Mouse (Mus musculus): ENCODE measurements around the gene Kitl. TPM values are rescaled to one million over a fixed set of nuclear protein-coding genes. Genes with fewer than 3 reads are reported as not detected.

Kitl gene
- polyA plus RNA-seq (2016; fragmentation: Nextera tagmentation; extraction: Ambion mirVana): 13.1 and 16.7 TPM in 2 replicates

GRCm38 (mm10) chr10:100015370-100016325, at the start of gene Kitl:
Gene Kitl (plus strand): TSS chr10:100015630.
- peak within 1 kb of the TSS; percentile 62 for H3K4me3 ChIP-seq
- peak; percentile 87 for ATAC-seq (ENCODE audit: low FRiP score, low read depth)
- H3K4me1 ChIP-seq: peaks cover 7% of the 10 kb centered on the region; the same call in 1 of the 2 replicates
- peak within 1 kb of the TSS; percentile 100 for H3K4me2 ChIP-seq (replicated peaks)
- peaks cover 11% of the 10 kb centered on the region for H3K27me3 ChIP-seq (replicated peaks)
- H3K9ac ChIP-seq: peak within 1 kb of the TSS; percentile 65
- H3K27ac ChIP-seq: no peak within 1 kb of the TSS
- under 1% methylated on average over 70 of the region's 70 CpGs for WGBS
- no peaks in the 10 kb centered on the region for H3K9me3 ChIP-seq
- no peaks in the 10 kb centered on the region for H3K36me3 ChIP-seq

- Histone ChIP-seq H3K27me3 (replicated peaks) (no peaks in the 10 kb centered on the region), H3K27ac (no peak overlapping the region), H3K4me1 (no peaks in the 10 kb centered on the region), H3K4me3 (no peak overlapping the region), H3K9ac (no peak overlapping the region), H3K36me3 (no peaks in the 10 kb centered on the region), H3K9me3 (no peaks in the 10 kb centered on the region), H3K4me2 (replicated peaks) (no peak overlapping the region)
- WGBS: 67% methylated on average over 8 of the region's 8 CpGs
- ATAC-seq (ENCODE audit: low FRiP score, low read depth): no peak
Observed at GRCm38 (mm10) chr10:99972866-99973265, 42.6 kb upstream of the Kitl start.

DNA sequence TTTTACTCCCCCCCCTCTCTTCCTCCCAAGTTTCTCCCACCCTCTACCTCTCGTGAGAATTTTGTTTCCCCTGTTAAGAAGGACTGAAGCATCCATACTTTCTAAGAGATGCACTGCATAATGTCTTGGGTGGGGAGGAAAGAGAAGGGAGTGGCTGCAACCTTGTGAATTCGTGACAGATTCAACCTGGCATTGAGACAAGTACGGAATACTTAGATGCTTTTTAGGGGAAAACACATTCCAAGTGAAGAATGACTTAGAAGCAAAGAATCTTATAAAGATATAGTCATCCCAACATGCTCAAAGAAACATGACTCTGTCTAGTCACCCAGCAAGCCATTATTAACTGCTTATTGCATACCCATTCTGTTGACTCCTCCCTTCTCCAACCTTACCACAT, 35.3 kb upstream of the Kitl start:
- Histone ChIP-seq H3K4me3 (no peak overlapping the region), H3K36me3 (no peaks in the 10 kb centered on the region), H3K4me1 (no peaks in the 10 kb centered on the region), H3K27me3 (replicated peaks) (no peaks in the 10 kb centered on the region), H3K9me3 (no peaks in the 10 kb centered on the region), H3K27ac (no peak overlapping the region), H3K9ac (no peak overlapping the region), H3K4me2 (replicated peaks) (no peak overlapping the region)
- ATAC-seq (ENCODE audit: low FRiP score, low read depth): no peak
- 82% methylated on average over 3 of the region's 3 CpGs for WGBS

GRCm38 (mm10) chr10:99980916-99981315, 34.5 kb upstream of the Kitl start:
- Histone ChIP-seq H3K9me3 (no peaks in the 10 kb centered on the region), H3K4me3 (no peak overlapping the region), H3K4me2 (replicated peaks) (no peak overlapping the region), H3K4me1 (no peaks in the 10 kb centered on the region), H3K36me3 (no peaks in the 10 kb centered on the region), H3K27me3 (replicated peaks) (no peaks in the 10 kb centered on the region), H3K9ac (no peak overlapping the region), H3K27ac (no peak overlapping the region)
- 80% methylated on average over 2 of the region's 2 CpGs for WGBS
- no peak for ATAC-seq (ENCODE audit: low FRiP score, low read depth)

DNA sequence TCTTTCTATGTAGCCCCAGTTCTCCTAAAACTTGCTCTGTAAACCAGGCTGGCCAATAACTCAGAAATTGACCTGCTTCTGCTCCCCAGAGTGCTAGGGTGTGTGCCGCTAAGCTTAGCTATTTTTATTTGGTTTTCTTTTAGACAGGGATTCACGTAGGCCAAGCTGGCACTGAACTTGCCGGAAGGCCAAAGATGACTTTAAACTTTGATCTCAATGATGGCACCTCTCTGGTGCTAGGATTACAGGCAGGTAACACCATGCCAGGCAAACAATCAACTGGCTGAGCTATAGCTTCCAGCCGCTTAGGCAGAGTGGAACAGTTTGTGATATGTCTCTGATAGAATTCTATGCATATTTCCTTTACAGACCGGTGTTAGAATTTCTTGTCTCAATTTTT, 33.5 kb upstream of the Kitl start:
- WGBS: 93% methylated on average over 5 of the region's 5 CpGs
- Histone ChIP-seq H3K36me3 (no peaks in the 10 kb centered on the region), H3K4me1 (no peaks in the 10 kb centered on the region), H3K4me2 (replicated peaks) (no peak overlapping the region), H3K27ac (no peak overlapping the region), H3K9me3 (no peaks in the 10 kb centered on the region), H3K9ac (no peak overlapping the region), H3K27me3 (replicated peaks) (no peaks in the 10 kb centered on the region), H3K4me3 (no peak overlapping the region)
- no peak for ATAC-seq (ENCODE audit: low FRiP score, low read depth)

GRCm38 (mm10) chr10:99986745-99987144, 28.7 kb upstream of the Kitl start:
- H3K9me3 ChIP-seq: no peaks in the 10 kb centered on the region
- 79% methylated on average over 8 of the region's 8 CpGs for WGBS
- H3K4me1 ChIP-seq: no peaks in the 10 kb centered on the region
- no peak overlapping the region for H3K4me2 ChIP-seq (replicated peaks)
- no peaks in the 10 kb centered on the region for H3K27me3 ChIP-seq (replicated peaks)
- ATAC-seq (ENCODE audit: low FRiP score, low read depth): no peak
- no peak overlapping the region for H3K27ac ChIP-seq
- no peak overlapping the region for H3K4me3 ChIP-seq
- no peaks in the 10 kb centered on the region for H3K36me3 ChIP-seq
- H3K9ac ChIP-seq: no peak overlapping the region

GRCm38 (mm10) chr10:99989758-99990157, 25.7 kb upstream of the Kitl start:
- Histone ChIP-seq H3K9me3 (no peaks in the 10 kb centered on the region), H3K27me3 (replicated peaks) (no peaks in the 10 kb centered on the region), H3K9ac (no peak overlapping the region), H3K4me2 (replicated peaks) (no peak overlapping the region), H3K4me3 (no peak overlapping the region), H3K27ac (no peak overlapping the region), H3K4me1 (no peaks in the 10 kb centered on the region), H3K36me3 (no peaks in the 10 kb centered on the region)
- no peak for ATAC-seq (ENCODE audit: low FRiP score, low read depth)

- no peaks in the 10 kb centered on the region for H3K36me3 ChIP-seq
- no peaks in the 10 kb centered on the region for H3K4me1 ChIP-seq
- ATAC-seq (ENCODE audit: low FRiP score, low read depth): no peak
- no peak overlapping the region for H3K4me3 ChIP-seq
- no peaks in the 10 kb centered on the region for H3K27me3 ChIP-seq (replicated peaks)
- 89% methylated on average over 9 of the region's 9 CpGs for WGBS
- no peak overlapping the region for H3K27ac ChIP-seq
- no peak overlapping the region for H3K9ac ChIP-seq
- no peaks in the 10 kb centered on the region for H3K9me3 ChIP-seq
- no peak overlapping the region for H3K4me2 ChIP-seq (replicated peaks)
Observed at GRCm38 (mm10) chr10:99992121-99992520, 23.3 kb upstream of the Kitl start.

DNA sequence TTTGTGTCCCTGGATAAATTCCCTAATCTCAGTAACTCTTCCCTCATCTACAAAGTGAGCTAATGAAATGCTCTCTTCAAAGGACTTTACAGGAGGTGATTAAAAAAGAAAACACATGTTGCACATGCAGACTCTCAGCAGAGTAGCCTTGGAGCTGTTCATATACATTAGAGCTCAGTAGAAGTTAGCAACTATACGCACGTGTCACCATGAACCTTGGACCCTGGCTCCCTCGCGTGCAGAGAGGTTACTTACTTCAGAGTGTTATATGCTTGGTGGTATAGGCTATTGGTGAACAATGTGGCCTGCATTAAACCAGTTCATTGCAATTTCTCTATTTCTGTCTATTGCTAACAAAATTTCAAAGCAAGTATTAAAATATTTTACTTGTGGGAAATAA, 14.0 kb upstream of the Kitl start:
- no peaks in the 10 kb centered on the region for H3K27me3 ChIP-seq (replicated peaks)
- no peak for ATAC-seq (ENCODE audit: low FRiP score, low read depth)
- no peaks in the 10 kb centered on the region for H3K4me1 ChIP-seq
- no peak overlapping the region for H3K4me2 ChIP-seq (replicated peaks)
- H3K4me3 ChIP-seq: no peak overlapping the region
- H3K9ac ChIP-seq: no peak overlapping the region
- 91% methylated on average over 4 of the region's 4 CpGs for WGBS
- no peaks in the 10 kb centered on the region for H3K9me3 ChIP-seq
- no peak overlapping the region for H3K27ac ChIP-seq
- H3K36me3 ChIP-seq: no peaks in the 10 kb centered on the region

- Histone ChIP-seq H3K4me1 (no peaks in the 10 kb centered on the region), H3K36me3 (no peaks in the 10 kb centered on the region), H3K4me2 (replicated peaks) (no peak overlapping the region), H3K9me3 (no peaks in the 10 kb centered on the region), H3K27ac (no peak overlapping the region), H3K9ac (no peak overlapping the region), H3K27me3 (replicated peaks) (no peaks in the 10 kb centered on the region), H3K4me3 (no peak overlapping the region)
- WGBS: 90% methylated on average over 4 of the region's 4 CpGs
- ATAC-seq (ENCODE audit: low FRiP score, low read depth): no peak
Observed at GRCm38 (mm10) chr10:100003797-100004196, 11.6 kb upstream of the Kitl start.

- Histone ChIP-seq H3K36me3 (no peaks in the 10 kb centered on the region), H3K9me3 (no peaks in the 10 kb centered on the region), H3K4me2 (replicated peaks) (no peak overlapping the region), H3K4me1 (no peaks in the 10 kb centered on the region), H3K27me3 (replicated peaks) (0 out of 2 replicates have a peak, but pooled peaks cover under 1% of the 10 kb centered on the region), H3K27ac (no peak overlapping the region), H3K4me3 (no peak overlapping the region), H3K9ac (no peak overlapping the region)
- WGBS: 68% methylated on average over 6 of the region's 6 CpGs
- no peak for ATAC-seq (ENCODE audit: low FRiP score, low read depth)
Observed at GRCm38 (mm10) chr10:100009681-100010080, 5.7 kb upstream of the Kitl start.

DNA sequence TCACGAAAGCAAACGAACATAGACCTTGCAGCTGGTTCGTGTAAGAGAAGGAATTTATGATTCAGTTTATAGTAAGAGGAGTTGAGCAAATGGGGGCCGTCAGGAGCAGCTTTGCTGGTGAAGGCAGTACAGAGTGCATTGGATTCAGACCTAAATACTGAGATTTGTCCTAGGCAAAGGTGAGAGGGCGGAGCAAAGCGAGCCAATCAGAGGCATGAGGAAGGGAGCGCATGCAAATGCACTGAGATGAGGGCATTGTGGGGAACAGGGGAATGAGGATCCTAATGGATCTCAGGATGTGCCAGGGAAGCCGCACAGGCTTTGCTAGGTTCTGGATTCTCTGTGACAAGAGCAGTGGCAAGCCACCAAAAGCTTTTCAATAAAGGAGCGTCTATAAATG, 5.1 kb upstream of the Kitl start:
- no peaks in the 10 kb centered on the region for H3K4me1 ChIP-seq
- no peak overlapping the region for H3K4me3 ChIP-seq
- no peak for ATAC-seq (ENCODE audit: low FRiP score, low read depth)
- no peak overlapping the region for H3K27ac ChIP-seq
- H3K9ac ChIP-seq: no peak overlapping the region
- H3K9me3 ChIP-seq: no peaks in the 10 kb centered on the region
- H3K4me2 ChIP-seq (replicated peaks): no peak overlapping the region
- 0 out of 2 replicates have a peak, but pooled peaks cover 3% of the 10 kb centered on the region for H3K27me3 ChIP-seq (replicated peaks)
- 69% methylated on average over 9 of the region's 9 CpGs for WGBS
- H3K36me3 ChIP-seq: no peaks in the 10 kb centered on the region

DNA sequence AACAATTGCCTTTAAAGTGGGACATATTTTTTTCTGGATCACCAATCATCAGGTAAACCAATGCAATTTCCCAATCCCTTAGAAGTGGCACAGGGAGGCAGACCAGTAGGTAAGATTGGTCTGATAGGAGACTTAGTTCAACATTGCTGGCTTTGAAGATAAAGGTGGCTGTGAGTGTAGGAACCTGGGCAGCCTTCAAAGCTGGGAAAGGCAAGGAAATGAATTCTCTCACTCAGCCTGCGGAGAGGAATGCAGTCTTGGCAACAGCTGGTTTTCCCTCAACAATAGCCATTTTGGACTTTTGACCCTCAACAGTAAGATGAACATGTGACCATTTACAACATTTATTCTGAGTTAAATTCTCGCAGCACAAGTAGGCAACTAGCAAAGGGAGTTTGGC, 1.3 kb upstream of the Kitl start:
- Histone ChIP-seq H3K27ac (no peak overlapping the region), H3K4me2 (replicated peaks) (no peak overlapping the region), H3K9ac (no peak overlapping the region), H3K4me1 (peaks cover 7% of the 10 kb centered on the region; the same call in 1 of the 2 replicates), H3K4me3 (no peak overlapping the region), H3K27me3 (replicated peaks) (peaks cover 11% of the 10 kb centered on the region), H3K36me3 (no peaks in the 10 kb centered on the region), H3K9me3 (no peaks in the 10 kb centered on the region)
- no peak for ATAC-seq (ENCODE audit: low FRiP score, low read depth)
- 31% methylated on average over 2 of the region's 2 CpGs for WGBS

Data from neural tube, embryonic 12.5 days (tissue).